Mouse (Mus musculus) thymus, adult 2 months (tissue): ENCODE data around the gene Vps13c.

Experiments used
- CTCF ChIP-seq: fragments of 200-500 bp; IDR thresholded peaks from 2 replicates; pipeline ENCODE4 v1.5.1; 2012; ENCODE audit warnings: mild to moderate bottlenecking, control low read depth, low read length, moderate library complexity, borderline replicate concordance; ENCODE audit not compliant: control insufficient read depth, poor library complexity, insufficient read depth; ENCODE audit errors: extremely low read depth
- POLR2A ChIP-seq: fragments of 200-500 bp; IDR thresholded peaks from 2 replicates; pipeline ENCODE4 v1.6.1; 2012; ENCODE audit warnings: mild to moderate bottlenecking, low read length, control low read depth, moderate library complexity; ENCODE audit not compliant: control insufficient read depth, poor library complexity, insufficient read depth; ENCODE audit errors: extremely low read depth

DNA sequence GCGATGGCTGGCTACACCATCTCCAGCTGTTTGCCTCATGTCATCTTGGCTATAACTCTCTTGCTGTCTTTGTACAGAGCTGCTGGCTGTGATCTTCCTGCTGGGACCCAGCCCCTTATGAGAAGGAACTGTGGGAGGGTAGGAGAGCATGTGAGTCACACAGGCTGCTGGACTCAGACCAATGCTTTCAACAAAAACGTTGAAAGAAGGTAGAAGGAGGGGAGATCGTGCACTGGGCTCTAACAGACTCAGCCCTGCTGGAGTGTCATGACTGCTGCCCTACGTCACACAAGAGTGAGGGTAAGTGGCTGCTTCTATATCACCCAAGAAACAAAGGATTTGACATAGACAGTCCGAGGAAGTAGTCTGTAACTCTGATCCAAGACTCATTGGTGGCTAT is 193.6 kb downstream of the Vps13c start:
- TF ChIP-seq POLR2A (no peak), CTCF (no peak)
